Mouse (Mus musculus): Measurements from ENCODE around the gene Tmem239. TPM values are rescaled to one million over a fixed set of nuclear protein-coding genes. Genes with fewer than 3 reads are reported as not detected.
A peak's percentile ranks its signal among the peaks of the same experiment; 100 is the strongest.

Gene Tmem239
- polyA plus RNA-seq, 1 experiment from 2014 or later: not detected

GRCm38 (mm10) chr2:130401891-130402290 lies 4.4 kb upstream of the Tmem239 start:
- WGBS: 87% methylated on average over 4 of the region's 4 CpGs

GRCm38 (mm10) chr2:130404939-130405338 lies 1.3 kb upstream of the Tmem239 start, which contains the start of the genes Gm28372 and 1700020A23Rik:
Gene Gm28372 (plus strand): TSS chr2:130405239.
Gene 1700020A23Rik (plus strand): TSS chr2:130405259.
- Histone ChIP-seq H3K9me3 (ENCODE audit: control insufficient read depth, low read length) (no peaks in the 10 kb centered on the region), H3K4me1 (replicated peaks; ENCODE audit: control insufficient read depth, insufficient read depth, low read length) (no peaks in the 10 kb centered on the region), H3K36me3 (replicated peaks; ENCODE audit: control insufficient read depth, insufficient read depth) (no peaks in the 10 kb centered on the region), H3K27me3 (ENCODE audit: control insufficient read depth, insufficient read depth, low read length) (no peaks in the 10 kb centered on the region), H3K4me3 (replicated peaks; ENCODE audit: low read length) (no peak within 1 kb of the TSS), H3K9ac (no peak within 1 kb of the TSS), H3K27ac (no peak within 1 kb of the TSS), H3K4me2 (replicated peaks) (no peak within 1 kb of the TSS)
- no peak for ATAC-seq (ENCODE audit: low FRiP score)
- WGBS: 86% methylated on average over 1 of the region's 1 CpGs
- DNase-seq (ENCODE audit: low spot score): no peak

More at GRCm38 (mm10) chr2:130401891-130402290, 4.4 kb upstream of the Tmem239 start:
- Histone ChIP-seq H3K9ac (no peak overlapping the region), H3K27me3 (ENCODE audit: control insufficient read depth, insufficient read depth, low read length) (peaks cover 5% of the 10 kb centered on the region; the same call in 1 of the 2 replicates), H3K4me1 (replicated peaks; ENCODE audit: control insufficient read depth, insufficient read depth, low read length) (peaks cover 15% of the 10 kb centered on the region; the same call in 1 of the 2 replicates), H3K9me3 (ENCODE audit: control insufficient read depth, low read length) (no peaks in the 10 kb centered on the region), H3K4me3 (replicated peaks; ENCODE audit: low read length) (no peak overlapping the region), H3K36me3 (replicated peaks; ENCODE audit: control insufficient read depth, insufficient read depth) (no peaks in the 10 kb centered on the region), H3K4me2 (replicated peaks) (no peak overlapping the region), H3K27ac (no peak overlapping the region)
- ATAC-seq (ENCODE audit: low FRiP score): no peak
- no peak for DNase-seq (ENCODE audit: low spot score)

GRCm38 (mm10) chr2:130408194-130408593 lies 1.9 kb downstream of the Tmem239 start:
- Histone ChIP-seq H3K27ac (no peak overlapping the region), H3K9me3 (ENCODE audit: control insufficient read depth, low read length) (no peaks in the 10 kb centered on the region), H3K9ac (no peak overlapping the region), H3K4me1 (replicated peaks; ENCODE audit: control insufficient read depth, insufficient read depth, low read length) (no peaks in the 10 kb centered on the region), H3K36me3 (replicated peaks; ENCODE audit: control insufficient read depth, insufficient read depth) (no peaks in the 10 kb centered on the region), H3K27me3 (ENCODE audit: control insufficient read depth, insufficient read depth, low read length) (no peaks in the 10 kb centered on the region), H3K4me2 (replicated peaks) (no peak overlapping the region), H3K4me3 (replicated peaks; ENCODE audit: low read length) (no peak overlapping the region)
- ATAC-seq (ENCODE audit: low FRiP score) (no peak), DNase-seq (ENCODE audit: low spot score) (peak; percentile 39)
- 22% methylated on average over 6 of the region's 6 CpGs for WGBS

- ATAC-seq (ENCODE audit: low FRiP score): peak; percentile 86
- H3K4me2 ChIP-seq (replicated peaks): no peak overlapping the region; the same call in 1 of the 2 replicates
- no peak overlapping the region for H3K27ac ChIP-seq
- no peak overlapping the region for H3K9ac ChIP-seq
- H3K36me3 ChIP-seq (replicated peaks; ENCODE audit: control insufficient read depth, insufficient read depth): no peaks in the 10 kb centered on the region
- H3K4me1 ChIP-seq (replicated peaks; ENCODE audit: control insufficient read depth, insufficient read depth, low read length): no peaks in the 10 kb centered on the region
- 33% methylated on average over 16 of the region's 16 CpGs for WGBS
- peak; percentile 84 for DNase-seq (ENCODE audit: low spot score)
- H3K9me3 ChIP-seq (ENCODE audit: control insufficient read depth, low read length): no peaks in the 10 kb centered on the region
- no peak overlapping the region for H3K4me3 ChIP-seq (replicated peaks; ENCODE audit: low read length)
- no peaks in the 10 kb centered on the region for H3K27me3 ChIP-seq (ENCODE audit: control insufficient read depth, insufficient read depth, low read length)
Observed at GRCm38 (mm10) chr2:130411558-130412495, 5.5 kb downstream of the Tmem239 start.

- no peak for DNase-seq (ENCODE audit: low spot score)
- Histone ChIP-seq H3K27me3 (ENCODE audit: control insufficient read depth, insufficient read depth, low read length) (no peaks in the 10 kb centered on the region), H3K27ac (no peak overlapping the region), H3K9me3 (ENCODE audit: control insufficient read depth, low read length) (no peaks in the 10 kb centered on the region), H3K4me3 (replicated peaks; ENCODE audit: low read length) (no peak overlapping the region), H3K36me3 (replicated peaks; ENCODE audit: control insufficient read depth, insufficient read depth) (no peaks in the 10 kb centered on the region), H3K4me2 (replicated peaks) (no peak overlapping the region), H3K9ac (no peak overlapping the region), H3K4me1 (replicated peaks; ENCODE audit: control insufficient read depth, insufficient read depth, low read length) (no peaks in the 10 kb centered on the region)
- ATAC-seq (ENCODE audit: low FRiP score): no peak
- 80% methylated on average over 3 of the region's 3 CpGs for WGBS
Observed at GRCm38 (mm10) chr2:130412775-130413174, 6.5 kb downstream of the Tmem239 start.

- Histone ChIP-seq H3K4me1 (replicated peaks; ENCODE audit: control insufficient read depth, insufficient read depth, low read length) (no peaks in the 10 kb centered on the region), H3K9me3 (ENCODE audit: control insufficient read depth, low read length) (no peaks in the 10 kb centered on the region), H3K9ac (no peak overlapping the region), H3K4me3 (replicated peaks; ENCODE audit: low read length) (no peak overlapping the region), H3K27ac (no peak overlapping the region), H3K27me3 (ENCODE audit: control insufficient read depth, insufficient read depth, low read length) (no peaks in the 10 kb centered on the region), H3K4me2 (replicated peaks) (no peak overlapping the region), H3K36me3 (replicated peaks; ENCODE audit: control insufficient read depth, insufficient read depth) (peaks cover 8% of the 10 kb centered on the region; the same call in 1 of the 2 replicates)
- ATAC-seq (ENCODE audit: low FRiP score) (no peak), DNase-seq (ENCODE audit: low spot score) (no peak)
- 77% methylated on average over 6 of the region's 6 CpGs for WGBS
Observed at GRCm38 (mm10) chr2:130414094-130414856, 8.0 kb downstream of the Tmem239 start.

- Histone ChIP-seq H3K27me3 (ENCODE audit: control insufficient read depth, insufficient read depth, low read length) (no peaks in the 10 kb centered on the region), H3K27ac (no peak overlapping the region), H3K4me2 (replicated peaks) (no peak overlapping the region), H3K9ac (no peak overlapping the region), H3K36me3 (replicated peaks; ENCODE audit: control insufficient read depth, insufficient read depth) (peaks cover 18% of the 10 kb centered on the region; the same call in 1 of the 2 replicates), H3K9me3 (ENCODE audit: control insufficient read depth, low read length) (no peaks in the 10 kb centered on the region), H3K4me1 (replicated peaks; ENCODE audit: control insufficient read depth, insufficient read depth, low read length) (peaks cover 21% of the 10 kb centered on the region), H3K4me3 (replicated peaks; ENCODE audit: low read length) (no peak overlapping the region)
- ATAC-seq (ENCODE audit: low FRiP score) (no peak), DNase-seq (ENCODE audit: low spot score) (no peak)
- WGBS: 99% methylated on average over 26 of the region's 26 CpGs
Observed at GRCm38 (mm10) chr2:130421781-130422620, 15.7 kb downstream of the Tmem239 start.

- Histone ChIP-seq H3K4me2 (replicated peaks) (peak overlapping the region; percentile 61), H3K9ac (peak overlapping the region; percentile 84), H3K9me3 (ENCODE audit: control insufficient read depth, low read length) (no peaks in the 10 kb centered on the region), H3K27ac (peak overlapping the region; percentile 90), H3K27me3 (ENCODE audit: control insufficient read depth, insufficient read depth, low read length) (no peaks in the 10 kb centered on the region), H3K4me3 (replicated peaks; ENCODE audit: low read length) (peak overlapping the region; percentile 72), H3K4me1 (replicated peaks; ENCODE audit: control insufficient read depth, insufficient read depth, low read length) (peaks cover 21% of the 10 kb centered on the region), H3K36me3 (replicated peaks; ENCODE audit: control insufficient read depth, insufficient read depth) (peaks cover 16% of the 10 kb centered on the region; the same call in 1 of the 2 replicates)
- ATAC-seq (ENCODE audit: low FRiP score) (peak; percentile 78), DNase-seq (ENCODE audit: low spot score) (peak; percentile 83)
- 14% methylated on average over 49 of the region's 49 CpGs for WGBS
Observed at GRCm38 (mm10) chr2:130423397-130424125, 17.3 kb downstream of the Tmem239 start.
